Mouse (Mus musculus): ENCODE data around the gene Hist1h3f.

Gene Hist1h3f

DNA sequence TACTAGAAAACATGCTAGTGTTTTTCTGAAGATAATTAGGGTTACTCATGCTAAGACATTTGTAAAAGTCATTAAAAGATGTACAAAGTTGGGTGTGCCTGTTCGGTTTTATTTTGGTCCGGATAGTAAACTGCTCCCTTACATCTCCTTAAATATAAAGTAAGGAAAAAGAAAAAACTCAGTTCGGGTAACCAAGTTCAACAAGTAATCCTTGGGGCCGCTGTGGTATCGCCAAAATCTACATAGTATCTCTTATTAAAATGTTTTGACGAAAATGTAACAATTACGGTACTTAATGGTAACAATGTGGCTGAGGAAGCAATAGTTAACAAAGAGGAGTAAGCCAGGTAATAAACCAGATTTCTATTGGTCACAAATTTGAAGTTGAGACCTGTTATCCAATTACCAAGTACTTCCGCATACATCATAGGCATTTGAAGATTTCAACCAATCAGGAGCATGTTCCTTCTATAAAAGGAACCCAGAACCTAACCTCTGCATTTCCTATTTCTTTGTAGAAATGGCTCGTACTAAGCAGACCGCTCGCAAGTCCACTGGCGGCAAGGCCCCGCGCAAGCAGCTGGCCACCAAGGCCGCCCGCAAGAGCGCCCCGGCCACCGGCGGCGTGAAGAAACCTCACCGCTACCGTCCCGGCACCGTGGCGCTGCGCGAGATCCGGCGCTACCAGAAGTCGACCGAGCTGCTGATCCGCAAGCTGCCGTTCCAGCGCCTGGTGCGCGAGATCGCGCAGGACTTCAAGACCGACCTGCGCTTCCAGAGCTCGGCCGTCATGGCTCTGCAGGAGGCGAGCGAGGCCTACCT lies at the start of gene Hist1h3f:
Hist1h3f (plus strand) TSS at position 88 of the 822 bp plus-strand sequence.
- peak; percentile 77 to 86 for DNase-seq

DNA sequence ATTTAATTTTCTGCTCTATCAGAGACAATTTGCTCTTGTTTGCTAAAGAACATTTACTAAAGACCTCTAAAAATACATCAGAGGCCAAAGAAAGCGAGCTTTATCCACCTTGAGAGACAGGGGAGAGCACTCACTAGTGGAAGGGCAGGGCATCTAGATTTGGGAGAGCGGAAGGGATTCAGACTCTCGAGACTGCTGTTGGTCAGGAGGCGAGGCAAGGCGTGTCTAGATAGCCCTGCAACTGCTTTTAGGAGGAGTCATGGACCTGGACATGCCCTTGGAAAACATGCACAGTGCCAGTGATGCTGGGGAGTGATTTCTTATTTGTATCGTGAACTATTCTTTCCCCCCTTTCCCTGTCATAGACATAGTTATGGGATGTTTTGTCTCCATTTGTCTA lies 48.3 kb upstream of the Hist1h3f start:
- DNase-seq, result no peak

DNA sequence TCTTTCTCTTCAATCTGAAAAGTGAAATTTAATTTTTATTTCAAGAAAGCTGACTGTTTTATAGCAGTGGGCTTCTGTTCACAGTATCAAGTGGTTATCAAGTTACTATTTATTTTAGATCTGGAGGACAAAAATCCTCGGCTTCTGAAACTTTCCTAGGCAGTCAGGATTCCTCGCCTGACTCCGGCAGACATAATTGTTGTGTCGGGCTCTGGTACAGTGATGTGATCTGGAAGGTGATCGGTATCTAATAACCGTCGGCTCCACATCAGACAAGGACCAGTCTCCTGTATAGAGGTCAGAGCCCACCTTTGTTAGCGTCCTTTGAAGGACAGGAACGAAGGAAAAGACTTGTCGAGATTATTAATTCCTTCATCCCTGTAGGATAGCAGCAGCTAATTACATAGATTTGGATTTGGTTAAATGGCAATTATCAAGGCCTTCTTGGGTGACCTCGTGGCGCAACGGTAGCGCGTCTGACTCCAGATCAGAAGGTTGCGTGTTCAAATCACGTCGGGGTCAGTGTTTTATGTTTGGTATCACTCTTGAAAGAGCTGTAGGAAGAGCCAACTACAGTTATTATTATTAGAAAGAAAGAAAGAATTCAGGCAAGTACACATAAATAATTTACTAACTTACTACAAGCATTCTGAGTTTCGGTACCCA lies 46.1 kb upstream of the Hist1h3f start:
- DNase-seq, result peak; percentile 26 to 31

DNA sequence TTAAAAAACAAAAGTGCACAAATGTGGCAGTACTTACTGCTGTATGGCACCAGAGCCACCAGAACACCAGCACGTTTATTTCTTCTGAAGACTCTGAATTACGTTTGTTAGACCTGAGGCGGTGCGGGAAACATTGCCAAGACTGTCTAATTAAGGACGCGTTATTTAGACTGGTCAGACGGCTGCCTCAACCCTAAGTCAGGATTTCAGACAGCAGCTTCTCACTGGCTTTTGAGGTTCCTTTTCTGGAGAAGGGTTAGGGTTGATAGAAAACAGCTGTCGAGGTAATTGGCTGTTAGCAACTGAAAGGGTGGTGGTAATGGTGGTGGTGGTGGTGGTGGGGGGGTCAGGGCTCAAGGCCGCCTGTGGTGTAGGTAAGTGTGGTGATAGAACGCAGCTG lies 45.2 kb upstream of the Hist1h3f start:
- no peak for DNase-seq

DNA sequence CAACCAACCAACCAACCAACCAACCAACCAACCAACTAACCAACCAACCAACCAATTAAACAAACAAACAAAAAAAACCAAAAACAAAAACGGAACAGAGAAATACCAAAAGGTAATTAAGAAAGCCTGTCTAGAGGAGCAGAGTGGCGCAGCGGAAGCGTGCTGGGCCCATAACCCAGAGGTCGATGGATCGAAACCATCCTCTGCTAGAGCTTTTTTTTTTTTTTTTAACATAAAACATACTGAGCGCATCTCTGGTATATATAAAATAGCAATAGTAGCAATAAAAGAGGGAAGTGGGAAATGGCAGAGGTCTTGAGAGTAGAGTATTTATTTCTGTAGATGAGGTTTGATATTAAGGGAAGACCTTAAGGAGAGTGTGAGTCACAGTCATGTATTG lies 43.9 kb upstream of the Hist1h3f start:
- no peak for DNase-seq

DNA sequence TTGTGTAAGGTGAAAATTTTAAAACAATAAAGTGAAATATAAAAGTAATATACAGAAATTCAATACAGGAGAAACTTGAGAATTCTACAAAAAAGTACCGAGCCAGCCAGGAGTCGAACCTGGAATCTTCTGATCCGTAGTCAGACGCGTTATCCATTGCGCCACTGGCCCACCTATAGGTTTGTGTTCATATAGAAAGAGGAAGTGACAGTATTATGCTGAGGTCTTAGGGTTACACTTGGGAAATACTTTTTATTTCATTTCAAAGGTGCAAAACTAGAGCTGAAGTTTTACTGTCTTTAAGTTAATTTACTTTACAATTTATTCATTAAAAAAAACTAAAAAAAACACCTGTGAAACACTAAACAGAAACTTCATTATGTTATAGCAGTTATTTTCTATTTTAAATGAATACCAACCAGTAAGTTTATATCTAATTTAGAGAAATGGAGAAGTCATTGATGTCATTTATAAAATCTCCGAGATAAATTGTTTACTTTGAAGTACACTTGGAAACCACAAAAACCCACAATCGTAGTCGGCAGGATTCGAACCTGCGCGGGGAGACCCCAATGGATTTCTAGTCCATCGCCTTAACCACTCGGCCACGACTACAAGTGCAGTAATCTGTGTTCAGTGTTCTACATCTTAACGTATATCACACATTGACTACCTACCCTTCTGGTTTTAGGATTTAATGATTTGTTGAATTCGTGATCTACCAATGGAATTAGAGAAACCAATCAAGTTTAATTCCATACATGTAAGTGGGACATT lies 43.2 kb upstream of the Hist1h3f start:
- DNase-seq, result peak; percentile 59

DNA sequence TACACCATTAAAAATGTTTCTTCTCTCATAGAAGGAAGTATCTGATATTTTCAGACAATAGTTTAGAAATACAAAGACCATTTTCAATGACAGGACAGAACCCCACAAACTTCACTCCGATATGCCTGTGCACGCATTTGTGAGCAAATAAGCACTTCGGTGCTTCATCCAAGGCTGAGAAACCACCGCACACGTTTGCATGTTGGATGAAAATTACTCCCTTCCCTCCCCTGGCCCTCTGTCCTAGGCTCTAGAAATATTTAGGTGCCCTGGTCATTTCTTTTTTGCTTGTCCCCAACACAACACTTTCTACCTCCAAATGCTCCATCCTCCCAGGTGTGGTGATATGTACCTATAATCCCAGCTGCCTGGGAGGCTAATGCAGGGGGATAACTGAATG lies 42.3 kb upstream of the Hist1h3f start:
- DNase-seq, result no peak

DNA sequence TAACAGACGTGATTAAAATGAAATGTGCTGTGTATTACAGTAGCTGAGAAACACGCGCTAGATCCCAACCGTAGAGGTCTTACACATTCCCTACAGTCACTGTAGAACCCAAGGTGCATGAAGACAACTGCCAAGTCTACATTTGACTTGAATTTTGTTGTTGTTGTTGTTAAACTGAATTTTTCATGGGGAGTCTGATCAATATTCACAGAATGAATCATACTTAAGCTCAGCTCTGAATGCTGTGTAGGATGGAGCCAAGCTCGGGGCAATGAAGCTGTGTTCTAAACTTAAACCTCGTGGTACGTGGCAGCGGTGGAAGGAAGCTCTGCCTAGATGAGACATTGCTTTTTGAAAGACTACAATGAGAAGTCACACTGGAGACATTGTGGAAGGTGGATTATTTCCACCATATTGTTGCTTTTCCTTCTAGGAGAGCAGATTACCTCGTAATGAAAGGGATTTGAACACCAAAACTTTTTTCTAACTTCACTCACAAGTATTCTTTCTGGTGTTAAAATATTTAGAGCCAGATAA lies 41.8 kb upstream of the Hist1h3f start:
- DNase-seq, result no peak

DNA sequence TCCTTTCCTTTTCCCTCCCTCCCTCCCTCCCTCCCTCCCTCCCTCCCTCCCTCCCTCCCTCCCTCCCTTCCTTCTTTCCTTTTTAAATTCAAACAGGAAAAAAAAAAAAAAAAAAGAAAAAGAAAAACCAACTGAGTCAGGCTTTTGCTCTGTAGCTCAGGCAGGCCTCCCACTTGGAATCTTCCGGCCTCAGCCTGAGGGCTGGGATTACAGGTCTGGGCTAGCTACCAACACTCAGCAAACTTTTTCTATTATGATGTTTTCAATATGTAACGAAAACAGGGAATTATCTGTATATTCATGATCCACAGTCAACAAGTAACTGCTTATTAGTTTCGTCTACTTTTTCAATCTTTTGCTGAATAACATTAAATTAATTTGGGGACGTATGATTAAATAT lies 40.9 kb upstream of the Hist1h3f start:
- DNase-seq, result no peak

DNA sequence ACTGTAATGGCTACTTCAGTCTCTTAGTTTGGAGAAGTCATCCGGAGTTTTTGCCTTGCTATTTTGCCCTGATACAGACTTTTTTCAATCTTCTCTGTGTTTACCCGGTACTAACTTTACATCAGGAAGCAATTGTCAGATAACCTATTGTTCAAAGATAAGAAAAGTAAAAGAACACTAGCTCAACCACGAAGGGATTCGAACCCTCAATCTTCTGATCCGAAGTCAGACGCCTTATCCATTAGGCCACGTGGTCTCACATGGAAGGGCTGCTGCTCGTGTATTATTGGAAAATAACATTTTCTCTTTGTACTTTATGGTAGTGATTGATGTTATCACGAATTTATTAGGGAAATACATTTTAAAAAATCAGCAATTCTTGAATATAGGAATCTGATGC lies 40.1 kb upstream of the Hist1h3f start:
- peak; percentile 75 to 77 for DNase-seq

DNA sequence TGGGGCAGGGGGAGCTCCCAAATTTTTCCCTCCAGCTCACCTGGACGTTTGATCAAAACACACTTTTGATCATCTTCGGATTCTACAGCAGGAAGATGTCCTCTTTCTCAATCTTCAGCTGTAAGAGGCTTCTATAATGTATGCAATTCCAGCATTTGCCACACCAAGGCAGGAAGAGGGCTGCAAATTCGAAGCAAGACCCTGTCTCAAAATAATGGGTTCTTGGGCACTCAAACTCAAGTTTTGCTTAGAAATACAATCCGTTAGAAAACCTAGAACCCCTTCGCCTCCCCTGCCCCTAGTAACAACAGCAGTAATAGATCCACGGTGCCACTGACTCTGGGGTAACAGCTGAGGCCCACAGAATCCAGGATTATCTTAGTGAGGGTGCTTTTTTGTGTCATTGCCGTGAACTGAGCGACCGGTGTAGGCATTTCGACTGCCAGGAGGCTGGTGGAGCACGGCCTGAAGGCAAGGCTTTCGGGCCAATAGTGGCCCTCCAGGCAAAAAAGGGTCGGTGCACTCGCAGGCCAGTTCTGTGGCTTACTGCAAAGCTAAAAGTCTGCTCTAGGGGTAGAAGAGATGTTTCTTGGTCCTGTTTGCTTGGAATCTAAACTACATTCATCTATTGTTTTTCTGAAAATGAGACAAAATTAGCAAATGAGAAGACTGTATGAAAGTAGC lies 38.0 kb upstream of the Hist1h3f start:
- DNase-seq, result no peak

DNA sequence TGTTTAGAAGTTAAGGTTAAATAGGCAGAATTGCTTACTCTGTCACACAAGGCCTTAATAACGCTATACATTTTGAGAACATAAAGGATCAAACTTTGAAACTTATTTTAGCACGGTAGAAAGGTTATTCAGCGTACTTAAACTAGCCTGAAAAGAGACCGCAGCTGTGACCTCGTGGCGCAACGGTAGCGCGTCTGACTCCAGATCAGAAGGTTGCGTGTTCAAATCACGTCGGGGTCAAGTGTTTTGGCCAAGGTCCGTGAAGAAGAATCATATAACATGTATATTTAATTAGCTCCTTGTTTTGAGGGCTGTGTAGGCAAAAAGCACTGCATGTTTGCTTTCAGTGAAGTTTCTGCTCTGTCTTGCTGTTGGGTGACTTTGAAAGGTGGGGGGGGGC lies 37.5 kb upstream of the Hist1h3f start:
- DNase-seq, result peak; percentile 51 to 66

DNA sequence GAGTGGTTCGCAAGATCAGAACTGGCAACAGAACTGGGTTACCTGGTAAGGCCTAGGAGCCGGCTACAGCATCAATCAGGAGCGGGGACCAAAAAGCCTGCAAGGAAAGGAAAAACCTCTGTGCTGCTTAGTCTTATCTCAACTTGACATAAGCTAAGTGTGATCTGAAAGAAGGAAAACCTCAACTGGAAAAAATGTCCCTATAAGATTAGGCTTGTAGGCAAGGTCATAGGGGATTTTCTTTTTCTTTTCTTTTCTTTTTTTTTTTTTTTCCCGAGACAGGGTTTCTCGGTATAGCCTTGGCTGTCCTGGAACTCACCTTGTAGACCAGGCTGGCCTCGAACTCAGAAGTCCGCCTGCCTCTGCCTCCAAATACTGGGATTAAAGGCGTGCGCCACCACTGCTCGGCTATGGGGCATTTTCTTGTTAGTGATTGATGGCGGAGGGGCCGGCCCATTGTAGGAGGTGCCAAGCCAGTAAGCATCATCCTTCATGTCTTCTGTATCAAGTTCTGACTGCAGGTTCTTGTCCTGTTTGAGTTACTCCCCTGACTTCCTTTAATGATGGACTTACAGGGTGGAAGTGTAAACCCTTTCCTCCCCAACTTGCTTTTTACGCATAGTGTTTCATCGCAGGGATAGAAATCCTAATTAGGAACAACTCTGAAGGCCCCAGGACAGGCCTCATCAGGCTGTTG lies 36.9 kb upstream of the Hist1h3f start:
- DNase-seq, result no peak

DNA sequence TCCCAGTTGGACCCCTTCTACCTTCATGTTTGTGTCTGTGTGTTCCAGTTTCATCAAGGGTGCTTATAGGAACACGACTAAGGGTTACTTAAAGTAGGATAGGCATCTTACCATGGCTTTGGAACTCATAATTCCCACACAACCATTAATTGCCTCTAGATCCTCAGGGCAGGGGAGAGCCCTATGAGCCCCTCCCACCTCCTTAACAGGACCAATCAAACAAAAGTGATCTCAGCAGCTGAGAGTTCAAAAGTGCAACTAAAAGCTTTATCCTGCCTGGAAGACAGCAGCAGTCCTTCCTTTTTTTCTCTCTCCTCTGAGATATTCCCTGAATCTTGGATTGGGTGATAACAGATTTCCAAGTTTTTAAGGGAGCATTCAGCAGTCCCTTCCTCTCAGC lies 33.7 kb upstream of the Hist1h3f start:
- no peak for DNase-seq

DNA sequence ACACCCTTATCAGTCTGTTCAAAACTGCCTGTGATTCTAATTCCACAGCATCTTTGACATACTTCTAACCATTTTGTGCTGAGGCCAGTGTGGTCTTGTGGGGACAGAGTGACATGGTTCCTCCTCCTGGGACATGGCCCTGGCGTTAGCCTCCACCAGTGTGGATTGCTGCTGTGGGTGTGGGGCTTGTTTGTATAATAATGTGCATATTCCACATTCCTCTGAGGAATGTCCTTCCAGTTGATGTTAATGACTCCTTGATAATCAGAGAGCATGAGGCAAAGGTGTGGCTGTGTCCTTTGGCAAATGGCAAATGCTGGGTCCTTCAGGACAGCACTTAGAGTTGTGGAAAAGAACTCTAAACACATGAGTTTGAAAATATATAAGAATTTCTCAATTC lies 30.3 kb upstream of the Hist1h3f start:
- DNase-seq, result no peak

DNA sequence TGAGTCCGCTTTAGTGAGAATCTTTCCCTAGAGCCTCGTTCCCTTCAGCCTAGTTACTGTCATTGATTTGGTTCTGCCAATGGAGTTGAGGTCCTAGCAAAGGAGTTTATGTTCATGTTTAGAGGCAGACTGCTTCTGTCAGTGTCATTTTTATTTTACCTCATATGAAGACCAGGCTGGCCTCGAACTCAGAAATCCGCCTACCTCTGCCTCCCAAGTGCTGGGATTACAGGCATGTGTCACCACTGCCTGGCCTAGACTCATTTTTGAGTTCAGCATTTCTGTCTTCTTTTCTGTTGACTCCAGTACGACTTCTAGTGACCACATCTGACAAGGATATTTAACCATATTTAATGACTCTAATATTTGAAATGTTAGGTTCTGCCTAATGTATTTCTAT lies 28.6 kb upstream of the Hist1h3f start:
- no peak for DNase-seq

DNA sequence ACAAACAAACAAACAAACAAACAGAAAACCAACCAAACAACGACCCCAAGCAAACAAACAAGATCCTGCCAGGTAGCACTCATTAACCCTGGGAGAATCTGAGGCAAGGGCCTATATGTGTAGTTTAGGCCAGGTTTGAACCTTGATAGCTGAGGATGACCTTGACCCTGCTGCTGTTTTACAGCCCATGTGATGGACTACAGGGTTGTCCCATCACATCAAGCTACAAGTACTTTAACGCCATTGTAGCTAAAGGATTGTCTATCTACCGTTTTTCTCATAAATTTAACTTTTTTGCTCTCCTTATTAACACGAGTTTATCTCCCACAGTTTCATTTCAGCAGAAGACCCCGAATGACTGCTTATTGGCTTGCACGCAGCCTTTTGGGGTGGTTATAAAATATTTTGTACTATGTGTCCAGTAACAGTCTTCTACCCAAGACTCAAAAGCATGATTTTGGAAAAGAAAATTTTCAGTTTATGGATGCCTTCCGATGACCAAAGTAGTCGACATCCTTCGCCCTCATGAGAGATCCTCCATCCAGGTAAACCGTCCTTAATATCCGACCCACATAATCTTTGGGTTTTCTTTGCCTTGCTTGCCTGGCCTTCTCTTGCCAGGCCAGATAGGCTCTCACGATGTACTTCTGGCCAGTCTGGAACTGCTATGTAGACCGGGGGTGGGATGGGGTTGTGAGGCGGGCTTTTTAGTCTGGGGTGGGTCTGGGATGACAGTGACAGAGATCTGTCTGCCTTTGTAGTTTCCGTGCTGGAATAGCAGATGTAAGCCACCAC lies 27.8 kb upstream of the Hist1h3f start:
- DNase-seq, result peak in 1 of 2 experiments; percentile 28

DNA sequence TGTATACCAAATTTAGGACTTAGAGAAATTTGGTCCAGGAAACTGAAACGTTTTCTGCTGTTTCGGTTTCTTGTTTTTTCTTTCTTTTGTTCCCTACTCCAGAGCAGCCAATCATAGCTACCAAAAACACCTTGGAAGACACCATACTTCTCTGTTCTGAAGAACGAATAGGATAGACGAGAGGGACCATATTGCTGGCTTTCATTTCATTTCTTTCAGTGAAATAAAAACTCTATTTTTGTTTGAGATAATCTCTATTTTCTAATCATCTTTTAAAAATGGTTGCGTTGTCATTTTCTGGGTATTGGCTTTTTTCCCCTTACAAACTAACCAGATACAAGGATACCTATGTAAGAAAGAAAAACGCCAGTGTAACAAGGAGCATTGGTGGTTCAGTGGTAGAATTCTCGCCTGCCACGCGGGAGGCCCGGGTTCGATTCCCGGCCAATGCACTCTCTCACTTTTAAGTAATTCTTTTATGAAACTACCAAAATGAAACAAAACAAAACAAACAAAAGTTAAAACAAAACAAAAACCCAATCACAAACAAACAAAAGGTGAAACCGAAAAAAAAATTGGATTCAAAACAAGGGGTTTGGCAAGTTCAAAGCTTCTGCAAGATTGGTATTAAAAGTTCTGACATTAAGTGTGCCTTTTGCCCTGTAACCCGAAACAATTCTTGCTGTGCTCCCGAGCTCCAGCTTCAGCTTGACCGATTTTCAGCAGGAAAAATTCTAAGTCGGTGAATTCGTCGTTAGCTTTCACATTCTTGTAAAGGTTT lies 26.8 kb upstream of the Hist1h3f start:
- peak; percentile 84 to 91 for DNase-seq

DNA sequence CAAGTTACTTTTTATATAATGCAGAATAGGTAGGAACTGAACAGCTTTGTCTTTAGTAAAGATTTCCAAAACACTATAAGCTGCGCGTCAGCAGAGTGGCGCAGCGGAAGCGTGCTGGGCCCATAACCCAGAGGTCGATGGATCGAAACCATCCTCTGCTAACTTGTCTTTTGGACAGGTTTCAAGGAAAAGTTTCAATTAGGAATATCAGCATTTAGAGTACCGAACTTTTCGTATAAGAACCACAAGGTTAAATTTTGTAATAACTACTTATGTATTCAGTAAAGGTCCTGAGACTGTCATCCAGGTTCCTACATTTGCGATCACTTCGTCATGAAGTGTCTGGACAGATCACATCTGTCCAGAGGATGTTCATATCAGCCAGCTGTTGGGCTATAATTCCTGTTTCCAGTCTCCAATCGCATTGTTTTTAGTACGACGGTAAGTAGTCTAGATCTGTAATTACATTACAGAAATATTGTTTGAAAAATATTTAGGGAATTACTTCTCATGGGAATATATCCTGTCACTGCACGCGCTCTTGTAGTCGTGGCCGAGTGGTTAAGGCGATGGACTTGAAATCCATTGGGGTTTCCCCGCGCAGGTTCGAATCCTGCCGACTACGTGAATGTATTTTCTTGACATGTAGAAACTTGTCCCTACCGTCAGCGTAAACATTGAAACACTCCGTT lies 26.1 kb upstream of the Hist1h3f start:
- peak; percentile 89 to 92 for DNase-seq

DNA sequence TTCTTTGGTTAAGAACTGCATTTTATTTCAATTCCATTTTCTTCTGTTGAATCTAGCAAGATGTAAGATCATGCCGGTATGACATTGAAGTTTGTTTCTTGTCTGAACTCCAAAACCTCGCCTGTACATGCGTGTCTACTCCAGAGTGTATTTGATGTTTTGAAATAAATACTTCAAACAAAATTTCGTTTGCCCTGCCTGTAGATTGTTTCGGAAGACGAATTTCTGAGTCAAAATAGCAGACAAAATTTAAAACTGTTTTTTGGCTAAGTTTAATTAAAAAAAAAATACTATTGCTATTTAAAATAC lies 25.6 kb upstream of the Hist1h3f start:
- DNase-seq, result no peak

All from cerebellum, postnatal 10 days (tissue).